Mouse (Mus musculus): ENCODE data around the gene Zfp639. TPM values are rescaled to one million over a fixed set of nuclear protein-coding genes. Genes with fewer than 3 reads are reported as not detected.

Gene Zfp639
- polyA plus RNA-seq, 1 experiment from 2014 or later, result 35.4 TPM

DNA sequence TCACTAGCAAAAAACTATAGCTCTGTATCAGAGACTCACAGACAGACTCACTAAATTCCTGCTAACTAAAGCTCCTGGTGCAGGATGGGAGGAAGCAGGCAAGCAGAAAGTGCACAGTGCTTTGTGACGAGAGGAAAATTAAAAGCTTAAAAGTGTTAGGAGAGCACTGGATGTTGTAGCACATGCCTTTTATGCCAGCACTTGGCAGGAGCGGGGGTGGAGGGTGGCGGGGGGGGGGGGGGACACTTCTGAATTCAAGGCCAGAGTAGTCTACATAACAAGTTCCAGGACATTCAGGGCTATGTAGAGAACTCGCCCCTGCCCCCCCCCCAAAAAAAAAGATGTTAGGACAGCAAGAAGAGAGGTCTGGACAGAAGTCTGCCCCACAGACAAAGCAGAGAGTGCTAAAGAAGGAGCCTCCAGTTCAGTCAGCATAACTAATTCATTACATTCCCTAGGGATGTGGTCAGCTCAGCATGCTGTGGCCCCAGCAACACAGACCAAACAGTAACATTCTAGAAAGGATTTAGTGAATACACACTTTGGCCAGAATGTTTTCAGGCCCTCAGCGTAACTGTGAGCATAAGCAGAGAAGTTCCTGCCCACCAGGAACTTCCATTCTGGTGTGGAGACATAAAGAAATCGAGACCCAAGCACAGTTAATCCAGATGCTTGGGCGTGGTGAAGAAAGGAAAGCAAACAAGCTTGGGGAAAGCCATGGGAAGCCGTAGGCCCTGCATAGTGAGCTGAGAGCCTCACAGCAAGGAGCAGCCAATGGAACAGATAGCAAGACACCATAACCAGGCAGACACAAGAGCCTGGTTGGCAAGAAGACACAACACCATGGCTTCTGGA is 14.0 kb upstream of the Zfp639 start:
- Histone ChIP-seq H3K4me1 (ENCODE audit: control insufficient read depth, insufficient read depth, low read length) (no peaks in the 10 kb centered on the region), H3K4me3 (ENCODE audit: low read depth, low read length) (no peak overlapping the region), H3K27ac (replicated peaks; ENCODE audit: low read depth, low read length) (no peak overlapping the region), H3K4me2 (ENCODE audit: low read depth, low read length) (no peak overlapping the region), H3K9ac (ENCODE audit: low read depth, low read length) (no peak overlapping the region), H3K9me3 (ENCODE audit: control insufficient read depth, low read length) (no peaks in the 10 kb centered on the region), H3K27me3 (replicated peaks; ENCODE audit: control insufficient read depth, insufficient read depth, low read length) (no peaks in the 10 kb centered on the region), H3K36me3 (ENCODE audit: control insufficient read depth, insufficient read depth, low read length) (no peaks in the 10 kb centered on the region)
- 37% methylated on average over 8 of the region's 8 CpGs for WGBS
- ATAC-seq (ENCODE audit: low read depth) (no peak), DNase-seq (ENCODE audit: low spot score) (peak; percentile 20)

DNA sequence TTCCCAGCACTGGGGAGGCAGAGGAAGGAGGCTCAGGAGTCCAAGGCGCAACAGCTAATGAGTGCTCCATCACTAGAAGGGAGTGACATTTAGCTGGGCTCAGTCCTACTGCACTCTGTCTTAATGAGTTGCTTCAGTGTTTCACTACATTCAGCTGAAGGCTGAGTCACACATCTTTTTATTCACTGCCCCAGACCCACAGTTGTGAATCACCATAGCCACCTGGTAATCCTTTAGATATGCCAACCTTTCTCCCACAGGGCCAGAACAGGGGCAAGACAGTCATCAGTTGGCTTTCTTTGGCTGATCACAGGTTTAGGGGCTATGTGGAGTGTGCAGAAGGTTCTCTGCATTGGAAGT is 13.4 kb upstream of the Zfp639 start:
- DNase-seq (ENCODE audit: low spot score) (no peak), ATAC-seq (ENCODE audit: low read depth) (no peak)
- H3K4me2 ChIP-seq (ENCODE audit: low read depth, low read length), result no peak overlapping the region
- no peak overlapping the region for H3K27ac ChIP-seq (replicated peaks; ENCODE audit: low read depth, low read length)
- WGBS, result 88% methylated on average over 1 of the region's 1 CpGs
- no peaks in the 10 kb centered on the region for H3K4me1 ChIP-seq (ENCODE audit: control insufficient read depth, insufficient read depth, low read length)
- no peak overlapping the region for H3K4me3 ChIP-seq (ENCODE audit: low read depth, low read length)
- no peak overlapping the region for H3K9ac ChIP-seq (ENCODE audit: low read depth, low read length)
- no peaks in the 10 kb centered on the region for H3K9me3 ChIP-seq (ENCODE audit: control insufficient read depth, low read length)
- H3K36me3 ChIP-seq (ENCODE audit: control insufficient read depth, insufficient read depth, low read length), result no peaks in the 10 kb centered on the region
- H3K27me3 ChIP-seq (replicated peaks; ENCODE audit: control insufficient read depth, insufficient read depth, low read length), result no peaks in the 10 kb centered on the region

DNA sequence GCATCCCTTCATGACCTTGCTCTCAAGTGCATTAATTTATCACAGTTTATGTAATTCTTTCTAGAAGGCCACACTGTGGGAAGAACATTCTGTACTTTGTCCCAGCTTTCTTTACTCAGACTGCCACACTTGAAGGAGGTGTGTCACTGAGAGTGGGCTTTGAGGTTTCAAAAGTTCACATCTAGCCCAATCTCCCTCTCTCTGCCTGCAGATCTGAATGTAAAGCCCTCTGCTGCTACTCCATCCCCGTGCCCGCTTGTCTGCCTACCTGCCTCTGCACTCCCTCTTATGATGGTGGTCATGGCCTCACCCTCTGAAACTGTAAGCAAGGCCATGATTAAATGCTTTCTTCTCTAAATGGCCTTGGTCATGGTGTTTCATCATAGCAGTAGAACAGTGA is 9.7 kb upstream of the Zfp639 start:
- no peak overlapping the region for H3K27ac ChIP-seq (replicated peaks; ENCODE audit: low read depth, low read length)
- H3K4me1 ChIP-seq (ENCODE audit: control insufficient read depth, insufficient read depth, low read length), result no peaks in the 10 kb centered on the region
- H3K9ac ChIP-seq (ENCODE audit: low read depth, low read length), result no peak overlapping the region
- no peaks in the 10 kb centered on the region for H3K9me3 ChIP-seq (ENCODE audit: control insufficient read depth, low read length)
- no peaks in the 10 kb centered on the region for H3K36me3 ChIP-seq (ENCODE audit: control insufficient read depth, insufficient read depth, low read length)
- WGBS, result 96% methylated on average over 2 of the region's 2 CpGs
- no peaks in the 10 kb centered on the region for H3K27me3 ChIP-seq (replicated peaks; ENCODE audit: control insufficient read depth, insufficient read depth, low read length)
- ATAC-seq (ENCODE audit: low read depth) (no peak), DNase-seq (ENCODE audit: low spot score) (no peak)
- no peak overlapping the region for H3K4me2 ChIP-seq (ENCODE audit: low read depth, low read length)
- H3K4me3 ChIP-seq (ENCODE audit: low read depth, low read length), result no peak overlapping the region

- WGBS, result 72% methylated on average over 3 of the region's 3 CpGs
- Histone ChIP-seq H3K27me3 (replicated peaks; ENCODE audit: control insufficient read depth, insufficient read depth, low read length) (no peaks in the 10 kb centered on the region), H3K9me3 (ENCODE audit: control insufficient read depth, low read length) (no peaks in the 10 kb centered on the region), H3K9ac (ENCODE audit: low read depth, low read length) (no peak overlapping the region), H3K36me3 (ENCODE audit: control insufficient read depth, insufficient read depth, low read length) (no peaks in the 10 kb centered on the region), H3K4me1 (ENCODE audit: control insufficient read depth, insufficient read depth, low read length) (no peaks in the 10 kb centered on the region), H3K4me3 (ENCODE audit: low read depth, low read length) (no peak overlapping the region), H3K4me2 (ENCODE audit: low read depth, low read length) (no peak overlapping the region), H3K27ac (replicated peaks; ENCODE audit: low read depth, low read length) (no peak overlapping the region)
- DNase-seq (ENCODE audit: low spot score) (no peak), ATAC-seq (ENCODE audit: low read depth) (no peak)
Observed at GRCm38 (mm10) chr3:32505841-32506240, 4.2 kb upstream of the Zfp639 start.

GRCm38 (mm10) chr3:32506366-32507225 is 3.5 kb upstream of the Zfp639 start:
- H3K4me3 ChIP-seq (ENCODE audit: low read depth, low read length), result no peak overlapping the region
- no peaks in the 10 kb centered on the region for H3K9me3 ChIP-seq (ENCODE audit: control insufficient read depth, low read length)
- no peak for ATAC-seq (ENCODE audit: low read depth)
- peaks cover 2% of the 10 kb centered on the region; the same call in 1 of the 2 replicates for H3K4me1 ChIP-seq (ENCODE audit: control insufficient read depth, insufficient read depth, low read length)
- H3K27me3 ChIP-seq (replicated peaks; ENCODE audit: control insufficient read depth, insufficient read depth, low read length), result no peaks in the 10 kb centered on the region
- H3K36me3 ChIP-seq (ENCODE audit: control insufficient read depth, insufficient read depth, low read length), result no peaks in the 10 kb centered on the region
- DNase-seq (ENCODE audit: low spot score), result peak; percentile 64
- no peak overlapping the region for H3K27ac ChIP-seq (replicated peaks; ENCODE audit: low read depth, low read length)
- 53% methylated on average over 11 of the region's 11 CpGs for WGBS
- no peak overlapping the region for H3K9ac ChIP-seq (ENCODE audit: low read depth, low read length)
- no peak overlapping the region for H3K4me2 ChIP-seq (ENCODE audit: low read depth, low read length)

- H3K4me3 ChIP-seq (ENCODE audit: low read depth, low read length), result peak overlapping the region; percentile 12
- 1% methylated on average over 17 of the region's 17 CpGs for WGBS
Observed at GRCm38 (mm10) chr3:32508666-32509324, 1.3 kb upstream of the Zfp639 start.

GRCm38 (mm10) chr3:32510375-32511190 is 524 bp downstream of the Zfp639 start:
- H3K27me3 ChIP-seq (replicated peaks; ENCODE audit: control insufficient read depth, insufficient read depth, low read length), result no peaks in the 10 kb centered on the region
- 0% methylated on average over 50 of the region's 69 CpGs for WGBS
- peak; percentile 94 for DNase-seq (ENCODE audit: low spot score)
- H3K4me1 ChIP-seq (ENCODE audit: control insufficient read depth, insufficient read depth, low read length), result peaks cover 11% of the 10 kb centered on the region; the same call in 1 of the 2 replicates
- ATAC-seq (ENCODE audit: low read depth), result peak; percentile 94
- peak overlapping the region; percentile 96 for H3K9ac ChIP-seq (ENCODE audit: low read depth, low read length)
- no peaks in the 10 kb centered on the region for H3K9me3 ChIP-seq (ENCODE audit: control insufficient read depth, low read length)
- H3K4me2 ChIP-seq (ENCODE audit: low read depth, low read length), result peak overlapping the region; percentile 80
- peak overlapping the region; percentile 79 for H3K27ac ChIP-seq (replicated peaks; ENCODE audit: low read depth, low read length)
- peak overlapping the region; percentile 88 for H3K4me3 ChIP-seq (ENCODE audit: low read depth, low read length)
- H3K36me3 ChIP-seq (ENCODE audit: control insufficient read depth, insufficient read depth, low read length), result peaks cover 20% of the 10 kb centered on the region; the same call in 1 of the 2 replicates

More at GRCm38 (mm10) chr3:32508666-32509324, 1.3 kb upstream of the Zfp639 start:
- peaks cover 11% of the 10 kb centered on the region; the same call in 1 of the 2 replicates for H3K4me1 ChIP-seq (ENCODE audit: control insufficient read depth, insufficient read depth, low read length)
- H3K36me3 ChIP-seq (ENCODE audit: control insufficient read depth, insufficient read depth, low read length), result peaks cover 6% of the 10 kb centered on the region; the same call in 1 of the 2 replicates
- no peaks in the 10 kb centered on the region for H3K27me3 ChIP-seq (replicated peaks; ENCODE audit: control insufficient read depth, insufficient read depth, low read length)
- ATAC-seq (ENCODE audit: low read depth) (peak; percentile 21; the same call in 1 of the 2 replicates), DNase-seq (ENCODE audit: low spot score) (peak; percentile 85)
- peak overlapping the region; percentile 80 for H3K4me2 ChIP-seq (ENCODE audit: low read depth, low read length)
- 0 out of 2 replicates have a peak overlapping the region, but pooled peaks have one; percentile 30 for H3K9ac ChIP-seq (ENCODE audit: low read depth, low read length)
- no peaks in the 10 kb centered on the region for H3K9me3 ChIP-seq (ENCODE audit: control insufficient read depth, low read length)
- no peak overlapping the region for H3K27ac ChIP-seq (replicated peaks; ENCODE audit: low read depth, low read length)

Measured in embryonic facial prominence, embryonic 14.5 days (tissue).